Mouse (Mus musculus) MEL (cell line): ENCODE measurements around the gene Tuba1b. TPM values are rescaled to one million over a fixed set of nuclear protein-coding genes. Genes with fewer than 3 reads are reported as not detected.

Experiments
- DNase-seq: peaks from one replicate; pipeline ENCODE4 v3.0.0; 2011; ENCODE audit warnings: low read depth, low spot score
- H3K27ac ChIP-seq: 2 replicates; pipeline ENCODE4 v1.5.1; 2012; ENCODE audit warnings: low read depth, mild to moderate bottlenecking, control low read depth, low read length, moderate library complexity; ENCODE audit not compliant: control insufficient read depth
- H3K27me3 ChIP-seq, 2 experiments: fragments of 150-350 bp in 1 of 2; sonication (generic) in 1 of 2; 2 replicates each; pipeline ENCODE4 v1.6.1; 2012; ENCODE audit warnings: low read length in 2 of 2, mild to moderate bottlenecking in 2 of 2, improper control_type of control experiment in 1 of 2, moderate library complexity in 1 of 2; ENCODE audit not compliant: insufficient read depth in 2 of 2, control insufficient read depth in 1 of 2
- H3K36me3 ChIP-seq, 2 experiments: 2 replicates each; pipeline ENCODE4 v1.6.1; 2012 to 2014; ENCODE audit warnings: low read length in 2 of 2, improper control_type of control experiment in 1 of 2, inconsistent platforms in 1 of 2, mild to moderate bottlenecking in 1 of 2; ENCODE audit not compliant: insufficient read depth in 2 of 2, control insufficient read depth in 1 of 2
- H3K4me1 ChIP-seq, 2 experiments: fragments of 150-350 bp in 1 of 2; sonication (generic) in 1 of 2; 2 replicates each; pipeline ENCODE4 v1.6.1; 2012; ENCODE audit warnings: low read length in 2 of 2, improper control_type of control experiment in 1 of 2, mild to moderate bottlenecking in 1 of 2; ENCODE audit not compliant: insufficient read depth in 2 of 2, control insufficient read depth in 1 of 2
- H3K4me3 ChIP-seq, 2 experiments: fragments of 150-350 bp in 1 of 2; sonication (generic) in 1 of 2; 2 replicates each; pipeline ENCODE4 v1.5.1; 2012; ENCODE audit warnings: low read depth in 2 of 2, low read length in 2 of 2, mild to moderate bottlenecking in 2 of 2, moderate library complexity in 2 of 2, control low read depth in 1 of 2, improper control_type of control experiment in 1 of 2; ENCODE audit not compliant: control insufficient read depth in 1 of 2, insufficient read depth in 1 of 2
- H3K79me2 ChIP-seq: 2 replicates; pipeline ENCODE4 v1.6.1; 2012; ENCODE audit warnings: mild to moderate bottlenecking, low read length, moderate library complexity; ENCODE audit not compliant: control insufficient read depth, poor library complexity, insufficient read depth
- H3K9ac ChIP-seq: 2 replicates; pipeline ENCODE4 v1.6.1; 2012; ENCODE audit warnings: low read depth, mild to moderate bottlenecking, control low read depth, low read length, moderate library complexity; ENCODE audit not compliant: control insufficient read depth, poor library complexity, severe bottlenecking
- H3K9me3 ChIP-seq: fragments of 150-350 bp; sonication (generic); replicated peaks from 2 replicates; pipeline ENCODE4 v1.6.1; 2012; ENCODE audit warnings: mild to moderate bottlenecking, low read length, improper control_type of control experiment, moderate library complexity; ENCODE audit not compliant: insufficient read depth
- BHLHE40 ChIP-seq: IDR thresholded peaks from 2 replicates; pipeline ENCODE4 v1.6.1; 2012; ENCODE audit warnings: low read depth, mild to moderate bottlenecking, inconsistent platforms, low read length, improper control_type of control experiment, borderline replicate concordance
- CTCF ChIP-seq, 3 experiments: IDR thresholded peaks in 2 of 3; conservative IDR thresholded peaks in 1 of 3; 2 replicates each; pipeline ENCODE4 v1.5.1; 2011 to 2012; ENCODE audit warnings: low read length in 3 of 3, low read depth in 2 of 3, mild to moderate bottlenecking in 2 of 3, improper control_type of control experiment in 1 of 3, inconsistent platforms in 1 of 3, mixed read lengths in 1 of 3, moderate library complexity in 1 of 3; ENCODE audit not compliant: control insufficient read depth in 1 of 3, insufficient read depth in 1 of 3, poor library complexity in 1 of 3, severe bottlenecking in 1 of 3
- E2F4 ChIP-seq: IDR thresholded peaks from 2 replicates; pipeline ENCODE4 v1.6.1; 2011; ENCODE audit warnings: low read depth, low read length, improper control_type of control experiment, borderline replicate concordance
- EP300 ChIP-seq, 2 experiments: IDR thresholded peaks; 2 replicates each; pipeline ENCODE4 v1.6.1; 2011; ENCODE audit warnings: improper control_type of control experiment in 2 of 2, low read length in 2 of 2, low read depth in 1 of 2, mild to moderate bottlenecking in 1 of 2
- ETS1 ChIP-seq: IDR thresholded peaks from 2 replicates; pipeline ENCODE4 v1.6.1; 2012; ENCODE audit warnings: low read depth, mild to moderate bottlenecking, inconsistent platforms, low read length, improper control_type of control experiment, moderate library complexity
- GABPA ChIP-seq: IDR thresholded peaks from 2 replicates; pipeline ENCODE4 v1.6.1; 2012; ENCODE audit warnings: low read depth, mild to moderate bottlenecking, inconsistent platforms, low read length, improper control_type of control experiment, moderate library complexity
- MAFK ChIP-seq: IDR thresholded peaks from 2 replicates; pipeline ENCODE4 v1.6.1; 2011; ENCODE audit warnings: low read depth, mild to moderate bottlenecking, low read length, improper control_type of control experiment, borderline replicate concordance
- MAZ ChIP-seq: IDR thresholded peaks from 2 replicates; pipeline ENCODE4 v1.6.1; 2012; ENCODE audit warnings: low read depth, mild to moderate bottlenecking, inconsistent platforms, low read length, improper control_type of control experiment
- MEF2A ChIP-seq: IDR thresholded peaks from 2 replicates; pipeline ENCODE4 v1.6.1; 2014; ENCODE audit warnings: low read depth, mild to moderate bottlenecking, inconsistent platforms, low read length, improper control_type of control experiment; ENCODE audit not compliant: poor library complexity, insufficient replicate concordance, severe bottlenecking; ENCODE audit errors: extremely low read depth
- MYC ChIP-seq: IDR thresholded peaks from 2 replicates; pipeline ENCODE4 v1.6.1; 2011; ENCODE audit warnings: low read depth, mild to moderate bottlenecking, low read length, improper control_type of control experiment, moderate library complexity
- NELFE ChIP-seq: IDR thresholded peaks from 2 replicates; pipeline ENCODE4 v1.6.1; 2011; ENCODE audit warnings: low read depth, low read length, improper control_type of control experiment
- NRF1 ChIP-seq: IDR thresholded peaks from 2 replicates; pipeline ENCODE4 v1.6.1; 2014; ENCODE audit warnings: low read depth, mild to moderate bottlenecking, inconsistent platforms, low read length, improper control_type of control experiment, moderate library complexity; ENCODE audit not compliant: poor library complexity, insufficient read depth, severe bottlenecking
- POLR2A ChIP-seq, 2 experiments: IDR thresholded peaks; 2 replicates each; pipeline ENCODE4 v1.6.1; 2011 to 2012; ENCODE audit warnings: low read length in 2 of 2, mild to moderate bottlenecking in 2 of 2, control low read depth in 1 of 2, improper control_type of control experiment in 1 of 2, low read depth in 1 of 2, moderate library complexity in 1 of 2; ENCODE audit not compliant: control insufficient read depth in 1 of 2, insufficient read depth in 1 of 2, poor library complexity in 1 of 2
- POLR2AphosphoS5 ChIP-seq: IDR thresholded peaks from 2 replicates; pipeline ENCODE4 v1.6.1; 2012; ENCODE audit warnings: low read depth, borderline replicate concordance, mild to moderate bottlenecking, inconsistent platforms, low read length, moderate library complexity, mixed read lengths
- RAD21 ChIP-seq: IDR thresholded peaks from 2 replicates; pipeline ENCODE4 v1.6.1; 2011; ENCODE audit warnings: mild to moderate bottlenecking, low read depth, low read length, improper control_type of control experiment
- RCOR1 ChIP-seq: IDR thresholded peaks from 2 replicates; pipeline ENCODE4 v1.6.1; 2012; ENCODE audit warnings: low read depth, mild to moderate bottlenecking, inconsistent platforms, low read length, improper control_type of control experiment
- SMC3 ChIP-seq: IDR thresholded peaks from 2 replicates; pipeline ENCODE4 v1.6.1; 2011; ENCODE audit warnings: low read depth, low read length, improper control_type of control experiment
- TCF12 ChIP-seq: IDR thresholded peaks from 2 replicates; pipeline ENCODE4 v1.6.1; 2014; ENCODE audit warnings: low read depth, mild to moderate bottlenecking, inconsistent platforms, low read length, improper control_type of control experiment, moderate library complexity
- UBTF ChIP-seq: IDR thresholded peaks from 2 replicates; pipeline ENCODE4 v1.6.1; 2012; ENCODE audit warnings: low read depth, mild to moderate bottlenecking, inconsistent platforms, low read length, improper control_type of control experiment, moderate library complexity, borderline replicate concordance; ENCODE audit not compliant: insufficient read depth
- USF1 ChIP-seq: IDR thresholded peaks from 2 replicates; pipeline ENCODE4 v1.6.1; 2014; ENCODE audit warnings: low read depth, mild to moderate bottlenecking, inconsistent platforms, low read length, improper control_type of control experiment, moderate library complexity
- USF2 ChIP-seq, 2 experiments: IDR thresholded peaks; 2 replicates each; pipeline ENCODE4 v1.6.1; 2011 to 2012; ENCODE audit warnings: improper control_type of control experiment in 2 of 2, low read length in 2 of 2, borderline replicate concordance in 1 of 2, inconsistent platforms in 1 of 2, low read depth in 1 of 2, mild to moderate bottlenecking in 1 of 2; ENCODE audit not compliant: insufficient read depth in 1 of 2
- ZMIZ1 ChIP-seq: IDR thresholded peaks from 2 replicates; pipeline ENCODE4 v1.6.1; 2012; ENCODE audit warnings: low read depth, mild to moderate bottlenecking, inconsistent platforms, low read length, improper control_type of control experiment, moderate library complexity
- ZNF384 ChIP-seq: IDR thresholded peaks from 2 replicates; pipeline ENCODE4 v1.6.1; 2012; ENCODE audit warnings: low read depth, mild to moderate bottlenecking, inconsistent platforms, low read length, improper control_type of control experiment
- polyA plus RNA-seq, 2 experiments: library from polyadenylated mRNA; stranded (reverse) in 1 of 2; unstranded in 1 of 2; fragments of >175 nt in 1 of 2; fragments of >200 nt in 1 of 2; gene quantifications; 2 replicates each; pipeline versions ENCODE4 v1.2.1 to v1.2.4; 2012; ENCODE audit warnings: low replicate concordance in 2 of 2, low read depth in 1 of 2; ENCODE audit not compliant: insufficient read length in 2 of 2, insufficient read depth in 1 of 2, missing spikeins in 1 of 2
- total RNA-seq: library from RNA; depleted of rRNA; stranded (reverse); fragments of 300-350 nt; gene quantifications from 2 replicates; pipeline ENCODE4 v1.2.3, GENCODE M21; 2012

Tuba1b gene
- total and polyA plus RNA-seq, 3 experiments, result 1,577 to 1,861 TPM; not detected in 1

DNA sequence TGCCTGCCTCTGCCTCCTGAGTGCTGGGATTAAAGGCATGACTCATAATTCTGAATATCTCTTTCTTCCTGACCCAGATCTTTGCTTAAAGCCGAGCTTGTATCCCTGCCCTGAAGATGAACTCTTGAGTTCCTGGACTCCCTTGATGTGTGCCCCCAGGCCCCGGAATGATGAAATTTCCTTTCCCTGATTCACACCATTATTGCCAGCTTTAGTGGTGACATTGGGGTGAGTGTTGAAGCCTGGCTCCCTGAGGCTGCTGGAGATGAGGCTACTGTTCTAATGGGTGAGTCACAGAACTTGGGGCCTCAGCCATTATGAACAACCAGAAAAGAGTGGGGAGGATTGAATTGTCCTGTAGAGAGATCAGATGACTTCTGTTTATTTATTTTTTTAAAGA is 7.2 kb upstream of the Tuba1b start:
- no peaks in the 10 kb centered on the region for H3K9me3 ChIP-seq
- DNase-seq, result no peak
- H3K79me2 ChIP-seq, result no peaks in the 10 kb centered on the region
- no peaks in the 10 kb centered on the region for H3K4me1 ChIP-seq
- TF ChIP-seq ZNF384 (no peak), USF2 (IDR thresholded peaks at IDR 0.05; ENCODE audit: borderline replicate concordance in 1 of 2, insufficient read depth in 1 of 2, low read depth in 1 of 2, low read length in 2 of 2) (no peak), MAFK (no peak), NRF1 (no peak), BHLHE40 (no peak), MAZ (no peak), ETS1 (no peak)
- H3K9ac ChIP-seq, result no peak overlapping the region
- H3K27ac ChIP-seq, result no peak overlapping the region
- no peak overlapping the region for H3K4me3 ChIP-seq
- H3K36me3 ChIP-seq, result 0 out of 4 replicates have a peak, but pooled peaks cover 0 to 2% of the 10 kb centered on the region in 2 experiments
- no peaks in the 10 kb centered on the region for H3K27me3 ChIP-seq

DNA sequence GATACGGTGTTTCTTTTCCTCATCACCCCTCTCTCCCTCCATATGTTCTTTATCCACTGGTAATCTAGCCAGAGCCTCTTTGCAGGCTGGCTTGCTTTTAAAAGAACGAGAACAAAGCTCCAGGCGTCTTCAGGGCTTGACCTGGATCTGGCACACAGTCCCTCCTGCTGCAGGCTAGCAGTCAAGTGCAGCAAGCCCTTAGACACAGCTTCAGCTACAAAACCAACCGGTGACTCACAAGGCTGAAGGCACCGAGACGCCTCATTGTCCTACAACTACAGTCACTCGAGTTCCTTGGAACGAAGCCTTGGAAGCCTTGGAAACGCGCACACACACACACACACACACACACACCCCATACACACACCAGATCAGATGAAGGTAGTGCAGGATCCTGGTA is 6.5 kb upstream of the Tuba1b start:
- Histone ChIP-seq H3K4me3 (no peak overlapping the region), H3K36me3 (peaks cover 0 to 8% of the 10 kb centered on the region in 2 experiments; a peak in 2 of 4 replicates), H3K9me3 (no peaks in the 10 kb centered on the region), H3K79me2 (no peaks in the 10 kb centered on the region), H3K9ac (no peak overlapping the region), H3K27me3 (no peaks in the 10 kb centered on the region), H3K4me1 (peaks cover 5 to 6% of the 10 kb centered on the region in 2 experiments; a peak in 3 of 4 replicates), H3K27ac (no peak overlapping the region)
- DNase-seq, result no peak
- TF ChIP-seq USF1 (no peak), POLR2A (IDR thresholded peaks at IDR 0.05; ENCODE audit: control insufficient read depth in 1 of 2, insufficient read depth in 1 of 2, low read depth in 1 of 2, low read length in 2 of 2, poor library complexity in 1 of 2) (no peak), ZMIZ1 (no peak), RCOR1 (no peak), NRF1 (no peak), SMC3 (no peak), POLR2AphosphoS5 (no peak), MAFK (no peak)

DNA sequence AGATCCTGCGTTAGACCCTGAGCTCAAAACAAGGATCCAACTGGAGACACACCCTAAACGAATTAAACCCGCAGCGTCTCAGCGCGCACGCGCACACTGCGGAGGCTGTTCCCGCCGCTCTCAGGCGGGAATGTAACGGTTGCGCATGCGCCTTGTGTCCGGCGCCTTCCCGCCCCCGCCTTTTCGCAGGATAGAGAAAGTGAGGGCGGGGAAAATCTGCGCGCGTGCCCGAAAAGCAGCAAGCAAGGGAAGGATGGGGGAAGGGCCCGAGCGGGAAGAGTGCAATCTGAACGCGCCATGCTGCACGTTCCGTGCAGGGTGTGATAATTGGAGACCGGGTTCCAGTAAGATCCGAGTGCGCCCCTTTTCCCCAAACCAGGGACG is 540 bp downstream of the Tuba1b start:
- H3K27ac ChIP-seq, result peak overlapping the region; percentile 93
- peaks cover 2 to 12% of the 10 kb centered on the region in 2 experiments; a peak in 3 of 4 replicates for H3K36me3 ChIP-seq
- H3K79me2 ChIP-seq, result peaks cover 21% of the 10 kb centered on the region
- DNase-seq, result peak; percentile 99
- H3K9ac ChIP-seq, result peak overlapping the region; percentile 86
- H3K27me3 ChIP-seq, result no peaks in the 10 kb centered on the region
- H3K4me3 ChIP-seq, result peak overlapping the region; percentile 61 to 83
- no peaks in the 10 kb centered on the region for H3K9me3 ChIP-seq
- peaks cover 5 to 7% of the 10 kb centered on the region in 2 experiments; a peak in 3 of 4 replicates for H3K4me1 ChIP-seq
- TF ChIP-seq GABPA (no peak), NELFE (no peak), MYC (peak; percentile 66; the same call in 1 of the 2 replicates), E2F4 (peak; percentile 99), TCF12 (0 out of 2 replicates have a peak, but pooled peaks have one; percentile 3), MEF2A (no peak), EP300 (IDR thresholded peaks at IDR 0.05; ENCODE audit: low read depth in 1 of 2, low read length in 2 of 2) (peak in 1 of 2 experiments; percentile 49; a peak in 2 of 4 replicates), RAD21 (no peak), UBTF (no peak), ZMIZ1 (no peak), BHLHE40 (no peak; the same call in 1 of the 2 replicates), POLR2A (IDR thresholded peaks at IDR 0.05; ENCODE audit: control insufficient read depth in 1 of 2, insufficient read depth in 1 of 2, low read depth in 1 of 2, low read length in 2 of 2, poor library complexity in 1 of 2) (peak in 1 of 2 experiments; percentile 56; a peak in 2 of 4 replicates), CTCF (IDR thresholded peaks at IDR 0.05 in 2 of 3, conservative IDR thresholded peaks at IDR 0.05 in 1 of 3; ENCODE audit: control insufficient read depth in 1 of 3, insufficient read depth in 1 of 3, low read depth in 2 of 3, low read length in 3 of 3, poor library complexity in 1 of 3, severe bottlenecking in 1 of 3) (no peak)
